Mouse (Mus musculus): Measurements from ENCODE around the gene Ang6.
"Not testable (repeated sequence)": the region's sequence is repeated elsewhere in the genome, so short reads cannot be mapped to it uniquely, and the experiment has no call there.

Ang6 gene

DNA sequence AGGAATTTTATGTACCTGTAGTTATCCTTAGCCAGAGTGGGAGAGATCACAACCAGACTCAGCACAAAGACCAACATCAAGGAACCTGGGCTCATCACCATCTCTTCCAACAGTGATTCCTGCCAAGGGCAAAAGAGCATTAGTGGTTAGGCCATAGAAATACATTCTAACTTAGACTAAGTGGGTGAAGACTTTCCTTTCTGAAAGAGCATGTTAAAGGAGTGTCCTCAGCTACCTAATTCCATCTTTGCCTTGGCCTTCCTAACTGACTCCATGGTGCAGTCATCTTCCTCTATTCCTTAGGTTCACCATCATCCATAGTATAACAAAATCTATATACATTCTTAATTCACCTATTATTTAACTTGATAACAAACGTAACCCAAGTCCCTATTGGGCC lies at the start of gene Ang6:
Ang6 (minus strand) TSS at position 101 of the 400 bp plus-strand sequence.
- DNase-seq: no peak

DNA sequence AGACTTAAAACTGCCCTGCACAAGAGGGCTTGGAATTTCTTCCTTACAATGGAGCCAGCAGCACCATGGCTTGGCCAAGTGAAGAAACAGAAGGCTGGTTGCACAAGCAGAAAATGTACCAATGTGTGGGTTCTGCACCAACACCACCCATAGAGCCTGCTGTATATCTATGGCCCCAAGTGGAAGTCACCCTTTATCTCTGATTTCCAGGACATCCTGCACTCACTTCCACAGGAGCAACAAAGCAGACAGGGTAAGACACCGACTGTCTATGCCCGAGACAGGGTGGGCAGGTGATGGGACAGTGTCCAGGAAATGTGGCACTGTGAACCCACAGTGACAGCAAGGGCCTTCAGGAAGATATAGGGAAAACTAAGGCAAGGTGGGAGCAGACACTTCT lies 44.5 kb upstream of the Ang6 start:
- not testable (repeated sequence) for DNase-seq

DNA sequence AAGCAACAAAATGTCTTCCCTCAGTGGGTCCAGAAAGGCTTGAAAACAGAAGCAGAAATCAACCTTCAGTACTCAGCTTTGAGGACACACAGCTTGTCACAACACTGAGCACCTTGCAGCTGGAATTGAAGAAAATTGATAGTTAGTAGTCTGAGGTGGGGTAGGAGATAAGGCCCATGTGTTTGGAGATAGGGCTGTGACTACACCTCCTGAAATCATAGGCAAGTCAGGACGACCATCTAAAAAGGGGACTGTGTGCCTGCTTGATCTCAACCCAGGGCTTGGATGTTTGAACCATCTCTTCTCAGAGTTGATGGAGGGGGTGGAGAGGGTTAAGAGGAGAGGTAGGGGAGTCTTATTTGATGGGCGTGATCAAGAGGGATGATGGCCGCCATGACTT lies 29.8 kb upstream of the Ang6 start:
- DNase-seq: not testable (repeated sequence)

DNA sequence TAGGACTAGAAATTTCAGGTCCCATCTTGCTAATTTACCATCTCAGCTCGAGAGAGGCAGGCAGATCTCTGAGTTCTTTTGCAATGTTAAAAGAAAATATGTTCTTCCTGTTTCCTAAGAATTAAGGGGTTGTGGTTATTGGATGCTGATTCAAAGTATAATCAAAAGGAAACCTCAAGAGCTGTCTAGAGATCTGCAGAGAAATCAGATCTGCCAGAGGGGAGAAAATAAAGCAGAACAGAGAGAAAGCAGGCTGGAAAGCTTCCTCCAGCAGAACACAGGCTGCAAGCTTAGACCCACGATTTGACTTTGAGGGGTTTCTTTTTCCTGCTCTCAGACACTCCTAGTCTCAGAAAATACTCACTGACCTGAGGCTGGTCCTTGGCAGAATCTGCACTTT lies 7.6 kb upstream of the Ang6 start:
- not testable (repeated sequence) for DNase-seq

GRCm38 (mm10) chr14:44008021-44008420 lies 6.0 kb upstream of the Ang6 start:
- DNase-seq: not testable (repeated sequence)

DNA sequence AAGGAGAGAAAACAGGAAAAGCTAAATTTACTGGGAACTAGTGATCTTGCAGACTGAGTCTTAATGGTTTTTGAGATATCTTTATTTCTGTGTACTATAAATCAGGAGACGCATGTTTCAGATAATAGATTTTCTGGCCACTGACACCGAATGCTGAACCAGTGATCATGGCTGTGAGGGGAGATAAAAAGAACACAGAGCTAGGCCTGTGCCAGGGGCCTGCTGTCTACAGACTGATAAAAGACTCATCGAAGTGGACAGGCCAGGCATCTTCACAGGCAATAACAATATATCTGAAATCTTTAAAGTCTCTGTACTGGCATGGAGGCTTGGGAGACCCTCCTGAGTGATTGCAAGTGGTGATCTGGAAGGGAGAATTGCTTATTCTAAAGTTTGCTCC lies 469 bp downstream of the Ang6 start:
- no peak for DNase-seq

GRCm38 (mm10) chr14:43998455-43999000 lies 3.5 kb downstream of the Ang6 start:
- not testable (repeated sequence) for DNase-seq

GRCm38 (mm10) chr14:43987404-43987803 lies 14.7 kb downstream of the Ang6 start:
- peak; percentile 46 for DNase-seq

GRCm38 (mm10) chr14:43986147-43986546 lies 15.9 kb downstream of the Ang6 start:
- DNase-seq: no peak

DNA sequence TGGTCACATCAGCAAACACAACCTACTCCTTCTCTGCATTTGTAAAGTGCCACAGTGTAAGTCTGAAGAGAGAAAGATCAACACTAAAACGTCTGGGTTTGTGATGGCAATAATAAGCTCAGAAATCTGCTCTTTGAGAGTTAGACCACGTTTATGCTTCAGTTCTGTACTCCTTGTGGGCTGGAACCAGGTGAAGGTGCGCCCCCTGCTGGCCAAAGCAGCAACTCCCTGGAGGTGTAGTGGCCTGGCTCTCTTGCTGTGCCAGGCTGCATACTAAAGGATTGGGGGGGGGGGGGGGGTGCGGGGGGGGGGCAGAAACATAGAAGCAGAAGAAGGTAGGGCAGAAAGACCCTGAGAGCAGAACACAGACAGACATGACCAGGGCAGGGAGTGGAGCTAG lies 18.2 kb downstream of the Ang6 start:
- DNase-seq: peak; percentile 23

DNA sequence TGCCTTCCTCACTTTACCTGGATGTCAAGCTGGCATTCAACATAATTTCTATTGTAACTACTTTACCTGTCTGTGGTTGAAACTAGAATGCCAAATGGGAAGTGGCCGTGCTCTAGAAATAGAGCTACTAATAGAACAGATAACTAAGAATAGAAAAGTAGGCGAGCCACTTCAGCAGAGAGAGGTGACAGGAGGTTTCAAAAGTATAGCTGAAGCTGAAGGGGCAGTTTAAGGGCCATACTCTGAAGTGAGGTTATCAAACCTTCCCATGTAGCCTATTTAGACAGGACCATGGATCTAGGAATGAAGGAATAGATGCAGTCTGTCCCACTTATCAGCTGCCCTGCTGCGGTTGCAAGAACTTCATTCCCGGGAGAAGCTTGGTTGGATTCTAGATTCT lies 18.6 kb downstream of the Ang6 start:
- DNase-seq: no peak

- not testable (repeated sequence) for DNase-seq
Observed at GRCm38 (mm10) chr14:43956769-43957168, 45.3 kb downstream of the Ang6 start, which contains the start of gene Ang5. TSS of gene Ang5 (plus strand) at chr14:43957069.

DNA sequence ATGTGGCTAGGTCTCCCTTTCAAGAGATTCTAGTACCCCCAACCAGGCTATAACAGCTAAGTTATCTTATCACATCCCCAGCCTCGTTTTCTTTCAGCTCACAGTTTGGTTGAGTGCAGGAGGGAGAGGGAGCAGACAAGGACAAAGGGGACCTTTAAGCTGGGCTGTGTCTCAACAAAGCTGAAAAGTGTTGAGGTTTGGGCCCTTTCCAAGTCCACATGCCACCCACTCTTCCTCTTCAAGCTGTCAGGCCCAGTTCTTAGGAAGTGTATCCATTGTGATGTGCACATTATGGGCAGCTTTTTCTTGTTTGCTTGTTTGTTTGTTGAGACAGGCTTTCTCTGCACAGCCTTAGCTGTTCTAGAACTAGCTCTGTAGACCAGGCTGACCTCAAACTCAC lies 47.0 kb downstream of the Ang6 start:
- DNase-seq: not testable (repeated sequence)

DNA sequence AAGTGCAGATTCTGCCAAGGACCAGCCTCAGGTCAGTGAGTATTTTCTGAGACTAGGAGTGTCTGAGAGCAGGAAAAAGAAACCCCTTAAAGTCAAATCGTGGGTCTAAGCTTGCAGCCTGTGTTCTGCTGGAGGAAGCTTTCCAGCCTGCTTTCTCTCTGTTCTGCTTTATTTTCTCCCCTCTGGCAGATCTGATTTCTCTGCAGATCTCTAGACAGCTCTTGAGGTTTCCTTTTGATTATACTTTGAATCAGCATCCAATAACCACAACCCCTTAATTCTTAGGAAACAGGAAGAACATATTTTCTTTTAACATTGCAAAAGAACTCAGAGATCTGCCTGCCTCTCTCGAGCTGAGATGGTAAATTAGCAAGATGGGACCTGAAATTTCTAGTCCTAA lies 48.7 kb downstream of the Ang6 start:
- not testable (repeated sequence) for DNase-seq

Data from thymus, postnatal 25 days (tissue).